Mouse (Mus musculus): ENCODE measurements at regions not wholly inside any gene's neighbourhood (a gene's known extent, or its start where the extent isn't known, plus 50 kb on each side); places are given as distances from the start of the nearest gene placed in this dataset.

- no peak for DNase-seq
These were observed 56.5 kb upstream of the Lsm6 start for GRCm38 (mm10) chr8:78877423-78877822.

GRCm38 (mm10) chr8:78889708-78890107 lies 68.8 kb upstream of the Lsm6 start:
- DNase-seq = peak; percentile 9

GRCm38 (mm10) chr8:78890571-78890970 lies 69.6 kb upstream of the Lsm6 start:
- DNase-seq = no peak

- DNase-seq = peak; percentile 86
These were observed 78.9 kb upstream of the Lsm6 start for GRCm38 (mm10) chr8:78899887-78900286.

- DNase-seq = no peak
These were observed 82.1 kb upstream of the Lsm6 start for GRCm38 (mm10) chr8:78903034-78903433.

- DNase-seq = no peak
These were observed 87.0 kb upstream of the Lsm6 start for GRCm38 (mm10) chr8:78907918-78908317.

GRCm38 (mm10) chr8:78911288-78911873 lies 90.4 kb upstream of the Lsm6 start:
- no peak for DNase-seq

- no peak for DNase-seq
These were observed 91.5 kb upstream of the Lsm6 start for GRCm38 (mm10) chr8:78912470-78912869.

GRCm38 (mm10) chr8:78913823-78914222 lies 92.9 kb upstream of the Lsm6 start:
- DNase-seq = no peak

- no peak for DNase-seq
These were observed 97.4 kb upstream of the Zfp827 start for GRCm38 (mm10) chr8:78930610-78931397.

- no peak for DNase-seq
These were observed 96.2 kb upstream of the Zfp827 start for GRCm38 (mm10) chr8:78932069-78932468.

- DNase-seq = no peak
These were observed 88.2 kb upstream of the Zfp827 start for GRCm38 (mm10) chr8:78940049-78940448.

GRCm38 (mm10) chr8:78941558-78941957 lies 86.7 kb upstream of the Zfp827 start:
- no peak for DNase-seq

GRCm38 (mm10) chr8:78944367-78944766 lies 83.9 kb upstream of the Zfp827 start:
- no peak for DNase-seq

GRCm38 (mm10) chr8:78945607-78946006 lies 82.6 kb upstream of the Zfp827 start:
- DNase-seq = no peak

- DNase-seq = no peak
These were observed 82.2 kb upstream of the Zfp827 start for GRCm38 (mm10) chr8:78946085-78946484.

- DNase-seq = no peak
These were observed 53.2 kb upstream of the Zfp827 start for GRCm38 (mm10) chr8:78975034-78975433.

Measured in lung, postnatal 36 days (tissue).